Mouse (Mus musculus) hindlimb bud, embryonic 11.5 days (tissue): ENCODE measurements around the gene Lima1.
"Not testable (repeated sequence)": the region's sequence is repeated elsewhere in the genome, so short reads cannot be mapped to it uniquely, and the experiment has no call there.

ENCODE experiments used
- DNase-seq: peaks from one replicate; pipeline ENCODE4 v3.0.0-alpha.2; 2012; ENCODE audit warnings: low read depth, low spot score; ENCODE audit errors: extremely low spot score

Lima1 gene

DNA sequence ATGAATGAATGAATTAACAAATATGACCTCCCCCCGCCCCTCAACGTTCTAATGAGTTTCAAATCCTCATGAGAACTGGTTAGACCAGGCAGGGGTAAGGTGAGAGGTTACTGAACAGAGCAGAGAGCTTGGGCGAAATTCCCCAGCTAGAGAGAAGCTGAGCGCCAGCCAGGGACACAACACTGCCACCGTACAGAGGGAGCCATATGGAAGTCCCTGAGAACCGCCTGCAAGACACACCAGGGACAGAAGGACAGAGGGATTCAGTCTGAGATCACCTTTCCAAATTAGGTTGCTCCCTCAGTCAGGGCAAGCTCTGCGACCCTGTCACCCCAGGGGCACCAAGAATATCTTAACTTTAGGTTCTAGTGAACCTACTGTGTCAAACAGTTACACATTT is 37.7 kb downstream of the Lima1 start:
- DNase-seq = no peak

DNA sequence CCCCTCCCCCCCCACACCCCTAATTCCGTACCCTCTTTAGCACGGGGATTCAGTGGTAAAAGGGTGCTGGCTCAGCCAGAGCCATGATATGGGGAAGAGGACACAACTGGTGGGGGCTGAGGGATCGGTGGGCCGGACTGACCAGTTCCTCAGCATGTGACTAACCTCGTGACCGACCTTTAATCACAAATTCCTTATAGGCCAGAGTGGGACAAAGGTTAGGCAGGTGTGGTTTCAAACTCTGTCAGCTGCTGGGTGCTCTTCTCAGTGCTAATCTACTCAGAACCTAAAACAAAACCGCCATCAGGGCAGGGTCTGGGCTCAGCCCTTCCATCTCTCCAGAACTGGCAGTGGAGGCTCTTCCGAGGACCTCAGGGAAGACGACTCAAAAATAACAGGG is 40.1 kb downstream of the Lima1 start:
- no peak for DNase-seq

DNA sequence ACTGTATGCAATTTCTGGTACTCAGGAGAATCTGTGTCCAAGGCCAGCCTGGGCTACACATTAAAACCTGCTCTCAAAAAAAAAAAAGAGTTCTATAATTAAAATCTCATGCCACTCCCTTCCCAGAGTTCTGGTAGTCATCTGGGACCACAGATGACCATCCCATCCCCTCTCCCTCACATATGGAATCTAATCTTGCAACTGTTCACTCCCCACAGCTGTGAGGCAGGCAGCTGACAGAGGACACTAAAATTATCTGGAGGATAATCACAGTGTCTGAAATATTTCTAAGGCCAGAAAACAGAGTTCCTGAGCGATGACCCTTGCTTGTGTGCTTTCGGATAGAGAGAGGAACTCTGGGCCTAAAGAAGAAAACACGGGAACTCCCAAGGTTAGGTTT is 40.6 kb downstream of the Lima1 start:
- no peak for DNase-seq

DNA sequence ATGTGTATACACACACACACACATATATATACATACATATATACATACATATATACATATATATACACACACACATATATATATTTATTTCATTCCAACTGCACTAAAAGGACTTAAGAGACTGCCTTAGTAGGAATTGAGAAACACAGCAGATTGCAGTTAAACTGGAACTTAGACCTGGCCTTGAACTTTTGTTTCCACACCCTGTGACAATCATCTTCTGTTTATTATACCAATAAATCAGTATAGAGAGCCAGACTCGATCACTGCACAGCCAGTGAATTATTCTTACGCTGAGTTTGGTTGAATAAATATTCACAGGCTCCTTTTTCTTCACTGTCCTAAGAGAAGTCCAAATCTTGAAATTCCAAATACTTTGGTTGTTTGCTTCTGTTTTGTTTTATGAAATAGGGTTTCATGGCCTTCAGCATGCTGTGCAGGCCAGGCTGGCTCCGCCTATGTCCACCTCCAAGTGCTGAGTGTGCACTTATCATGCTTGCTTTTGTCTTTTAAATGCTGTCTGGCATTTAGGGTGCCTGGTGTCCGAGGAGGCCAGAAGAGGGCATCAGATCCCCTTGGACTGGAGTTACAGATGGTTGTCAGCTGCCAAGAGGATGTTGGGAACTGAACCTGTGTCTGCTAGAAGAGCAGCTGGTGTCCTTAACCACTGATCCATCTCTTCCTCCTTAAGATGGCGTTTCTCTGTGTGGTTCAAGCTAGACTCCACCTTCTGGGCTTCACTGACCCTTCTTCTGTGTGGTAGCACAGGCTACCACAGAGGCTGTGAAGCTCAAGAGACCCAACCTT is 41.4 kb downstream of the Lima1 start:
- DNase-seq = no peak

DNA sequence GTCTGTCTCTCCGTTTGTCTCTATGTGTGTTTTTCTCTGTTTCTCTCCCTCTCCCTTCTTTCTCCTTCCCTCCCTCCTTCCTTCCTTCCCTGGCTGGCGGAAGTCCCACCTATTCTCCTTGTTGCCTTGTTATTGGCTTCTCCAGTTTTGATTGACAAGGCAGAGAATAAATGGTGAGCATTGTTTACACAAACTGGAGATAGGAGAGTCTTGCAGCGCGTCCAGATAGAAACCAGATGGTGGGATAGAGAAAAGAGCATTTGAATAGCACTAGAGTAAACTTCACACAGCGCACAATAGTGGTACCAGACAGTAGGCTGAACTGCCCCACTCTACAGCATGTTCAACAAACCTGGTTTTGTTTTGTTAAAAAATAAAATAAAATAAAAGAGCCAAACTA is 43.7 kb downstream of the Lima1 start:
- no peak for DNase-seq

DNA sequence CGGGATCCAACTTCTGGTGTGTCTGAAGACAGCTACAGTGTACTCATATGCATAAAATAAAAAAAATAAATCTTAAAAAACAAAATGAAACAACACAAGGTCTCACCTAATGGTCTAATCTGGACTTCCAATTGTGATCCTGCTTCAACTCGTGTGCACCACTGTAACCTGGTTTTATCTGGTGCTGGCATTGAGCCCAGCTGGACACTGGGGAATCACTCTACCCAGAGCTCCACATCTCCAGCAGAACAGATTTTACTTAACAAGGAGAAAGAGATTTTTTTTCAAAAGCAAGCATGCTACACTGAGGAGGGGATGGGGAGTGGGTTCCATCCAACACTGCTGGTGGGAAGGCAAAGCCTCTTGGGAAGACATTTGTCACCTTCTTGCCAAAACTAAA is 47.2 kb downstream of the Lima1 start:
- no peak for DNase-seq

DNA sequence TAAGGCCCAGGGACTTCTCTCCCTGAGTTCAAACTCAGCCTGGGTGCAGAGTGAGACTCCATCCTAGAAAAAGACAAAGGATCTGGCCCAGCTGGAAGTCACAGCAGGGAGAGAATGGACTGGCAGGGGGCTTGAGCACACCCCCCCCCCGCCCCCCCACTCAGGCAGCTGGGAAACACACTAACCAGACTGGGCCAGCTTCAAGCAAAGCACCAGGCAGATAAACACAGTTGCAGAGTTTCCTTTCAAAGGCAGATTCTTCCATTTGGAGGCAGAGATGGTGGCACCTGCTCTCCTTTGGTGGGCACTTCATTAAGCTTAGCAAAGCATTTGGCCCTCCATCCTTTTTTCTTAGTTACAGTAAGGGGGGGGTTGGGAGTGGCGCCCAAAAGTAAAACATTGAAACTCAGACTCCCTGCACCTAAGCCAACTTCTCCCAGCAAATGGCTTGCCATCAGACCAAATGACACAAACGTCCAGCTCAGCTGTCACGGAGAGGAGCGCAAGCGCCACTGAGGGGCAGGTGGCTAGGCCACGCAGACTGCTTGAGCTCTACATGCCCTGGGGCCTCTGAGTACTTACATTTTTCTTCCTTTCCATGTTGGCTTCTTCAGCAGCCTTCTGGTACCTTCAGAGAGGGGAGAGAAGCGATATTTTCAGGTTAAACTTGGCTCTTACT is 48.9 kb downstream of the Lima1 start:
- DNase-seq = no peak

DNA sequence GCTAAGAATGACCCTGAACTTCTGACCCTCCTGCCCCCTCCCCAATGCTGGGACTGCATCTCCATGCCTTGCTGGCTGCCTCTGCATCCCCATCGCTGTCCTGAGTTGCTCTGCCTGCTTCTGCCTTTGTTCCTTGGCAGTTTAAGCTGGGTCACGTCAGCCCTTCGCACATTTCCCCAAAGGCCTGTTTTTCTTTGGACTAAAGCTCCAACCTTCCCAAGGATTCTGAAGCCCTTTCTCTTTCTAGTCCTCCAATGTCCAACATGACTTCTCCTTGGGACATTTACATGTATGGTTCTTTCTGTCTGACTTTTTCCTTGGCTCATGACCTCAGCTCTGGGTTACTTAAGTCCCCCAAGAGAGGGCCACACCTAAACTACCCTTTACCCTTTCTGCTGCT is 50.0 kb downstream of the Lima1 start:
- no peak for DNase-seq

DNA sequence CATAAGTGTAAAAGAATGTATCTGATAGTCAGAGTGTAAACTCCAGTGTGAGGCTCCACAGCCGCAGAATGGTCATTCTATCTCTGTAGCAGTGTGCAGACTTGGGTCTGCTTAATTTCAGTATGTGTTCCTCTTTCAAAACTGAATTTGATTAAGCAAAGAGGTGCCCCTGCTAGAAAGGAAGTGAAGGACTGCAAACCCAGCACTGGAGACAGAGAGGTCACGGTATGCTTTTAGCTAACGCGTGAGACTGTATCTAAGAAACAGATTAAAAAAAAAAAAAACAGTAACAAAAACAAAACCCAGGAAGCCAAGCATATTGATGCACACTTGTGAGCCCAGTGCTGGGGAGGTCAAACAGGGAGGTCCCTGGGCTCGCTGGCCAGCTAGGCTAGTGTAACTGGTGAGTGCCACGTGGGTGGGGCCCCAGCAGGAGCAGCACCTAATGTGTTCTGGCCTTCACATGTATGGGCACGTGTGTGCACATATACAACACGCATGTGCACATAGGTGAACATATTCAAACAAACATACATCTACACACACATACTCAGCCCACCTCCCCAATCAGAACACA is 51.8 kb downstream of the Lima1 start:
- no peak for DNase-seq

DNA sequence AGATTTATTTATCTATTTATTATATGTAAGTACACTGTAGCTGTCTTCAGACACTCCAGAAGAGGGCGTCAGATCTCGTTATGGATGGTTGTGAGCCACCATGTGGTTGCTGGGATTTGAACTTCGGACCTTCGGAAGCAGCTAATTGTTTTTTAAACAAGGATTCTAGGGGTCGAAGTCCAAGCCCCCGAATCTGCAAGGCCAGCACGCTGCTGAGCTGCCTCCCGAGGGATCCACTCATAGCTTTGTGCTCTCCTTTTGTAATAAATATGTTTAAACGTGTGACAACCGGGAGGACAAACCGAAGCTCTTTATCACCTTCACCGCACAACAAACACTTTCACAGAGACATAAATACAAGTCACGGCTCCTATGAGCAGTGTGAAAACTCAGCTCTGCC is 52.8 kb downstream of the Lima1 start:
- not testable (repeated sequence) for DNase-seq

DNA sequence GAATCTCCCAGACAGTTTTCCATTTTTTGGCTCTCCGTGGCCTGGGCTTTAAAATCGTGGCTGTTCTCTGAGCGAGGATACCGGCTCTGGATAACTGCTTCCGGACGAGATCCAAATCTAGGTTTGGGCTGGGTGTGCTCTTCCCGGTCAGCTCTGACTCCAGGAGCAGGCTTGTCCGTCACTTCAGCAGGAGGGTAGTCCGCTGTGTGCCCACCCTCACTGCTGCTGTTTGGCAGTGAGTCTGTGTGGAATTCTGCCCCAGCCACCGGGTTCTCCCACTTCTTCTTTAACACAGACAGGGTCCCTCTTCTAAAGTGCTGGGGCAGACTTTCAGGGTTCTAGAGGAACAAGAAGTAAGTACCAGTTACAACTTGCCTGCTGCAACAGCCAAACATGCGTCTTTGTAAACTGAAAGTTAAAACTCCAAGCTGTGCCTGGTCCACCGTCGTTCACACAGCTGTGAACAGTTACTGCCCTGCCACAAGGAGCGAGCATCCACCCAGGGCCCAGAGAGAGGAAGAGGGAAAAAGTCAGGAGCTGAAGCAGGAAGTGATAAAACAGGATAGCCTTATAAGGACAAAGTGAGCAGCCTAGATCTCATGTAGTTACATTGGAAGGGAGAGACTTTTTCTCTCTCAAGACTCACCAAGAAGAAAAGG is 55.5 kb downstream of the Lima1 start:
- DNase-seq = peak; percentile 46

DNA sequence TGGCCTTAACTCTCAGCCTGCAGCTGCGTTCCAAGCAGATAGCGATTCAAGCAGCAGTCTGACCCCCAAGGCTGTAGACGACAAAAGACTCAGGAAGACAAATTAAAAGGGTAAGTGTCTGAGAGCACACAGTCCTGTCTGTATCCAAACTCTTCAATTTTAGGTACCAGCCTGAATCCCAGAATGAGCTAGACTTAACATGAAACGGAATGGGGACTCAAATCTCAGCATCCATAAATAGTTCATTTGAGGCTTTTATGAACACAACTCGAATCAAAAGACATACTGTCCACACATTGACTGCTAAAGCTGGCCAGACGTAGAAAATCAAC is 56.2 kb downstream of the Lima1 start:
- no peak for DNase-seq

DNA sequence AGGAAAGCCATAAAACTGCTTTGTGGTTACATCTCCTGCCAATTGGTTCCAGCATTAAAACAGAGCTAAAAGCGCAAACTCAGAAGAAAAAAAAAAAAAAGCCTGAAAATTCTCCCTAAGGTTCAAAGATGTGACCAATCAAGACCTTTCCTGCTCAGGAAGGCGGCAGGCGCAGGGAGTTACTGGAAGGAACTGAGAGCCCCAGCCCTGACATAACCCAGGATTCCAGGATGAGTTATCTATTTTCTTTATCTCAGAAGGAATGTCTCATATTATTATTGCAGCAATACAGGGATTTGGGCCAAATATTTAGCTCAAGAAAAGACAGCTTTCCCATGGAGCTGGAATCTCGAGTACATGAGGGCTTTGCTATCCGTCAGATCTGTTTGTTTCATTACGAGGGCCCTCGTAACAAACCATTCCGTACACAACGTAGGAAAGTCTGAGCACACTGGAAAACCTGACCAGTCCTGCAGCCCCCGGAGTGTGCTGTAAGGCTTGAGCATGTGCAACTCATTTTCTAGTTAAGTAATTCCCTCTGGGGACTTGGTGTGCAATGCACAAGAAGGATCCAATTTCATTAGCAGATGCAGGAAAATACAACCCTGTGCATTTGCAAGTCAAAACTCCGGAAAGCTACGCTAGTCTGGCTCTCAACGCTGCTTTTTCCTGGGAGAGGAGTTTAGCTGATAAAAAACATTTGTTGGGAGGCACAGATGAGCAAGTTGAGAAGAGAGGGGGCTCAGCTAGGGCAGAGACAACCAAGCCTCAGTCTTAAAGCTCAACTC is 56.7 kb downstream of the Lima1 start:
- peak; percentile 88 for DNase-seq

DNA sequence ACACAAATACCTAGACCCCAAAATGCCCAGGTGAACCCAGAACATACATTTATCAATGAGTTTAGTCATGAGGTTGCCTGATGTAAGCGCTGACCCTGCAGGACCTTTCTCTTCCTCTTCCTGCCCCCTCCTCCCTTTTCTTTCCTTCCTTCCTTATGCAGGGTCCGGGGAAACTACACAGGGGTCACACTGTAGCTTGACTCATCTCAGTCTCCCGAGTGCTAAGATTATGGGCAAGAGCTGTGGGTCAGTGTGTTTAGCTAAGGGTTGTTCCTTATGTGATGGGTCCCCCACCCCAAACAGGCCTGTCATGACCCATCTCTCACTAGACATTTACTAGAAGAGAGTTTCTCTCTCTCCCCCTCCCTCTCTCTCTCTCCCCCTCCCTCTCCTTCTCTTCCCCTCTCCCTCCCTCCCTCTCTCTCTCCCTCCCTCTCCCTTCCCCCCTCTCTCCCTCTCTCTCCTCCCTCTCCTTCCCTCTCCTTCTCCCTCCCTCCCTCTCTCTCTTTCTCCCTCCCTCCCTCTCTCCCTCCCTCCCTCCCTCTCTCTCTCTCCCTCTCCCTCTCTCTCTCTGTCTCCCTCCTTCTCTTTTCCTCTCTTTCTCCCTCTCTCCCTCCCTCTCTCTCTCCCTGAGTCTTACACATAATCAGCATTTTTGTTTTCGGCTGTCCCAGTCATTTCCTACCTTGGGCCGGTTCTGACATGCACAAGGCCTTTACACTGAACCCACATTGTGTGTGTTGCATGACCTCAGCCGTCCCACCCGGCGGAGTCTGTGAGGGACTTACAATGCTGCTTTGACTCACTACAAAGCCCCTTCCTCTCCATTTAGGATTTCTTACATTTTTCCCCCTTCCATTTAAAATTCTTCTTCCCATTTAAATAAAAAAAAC is 57.7 kb downstream of the Lima1 start:
- DNase-seq = peak; percentile 42

DNA sequence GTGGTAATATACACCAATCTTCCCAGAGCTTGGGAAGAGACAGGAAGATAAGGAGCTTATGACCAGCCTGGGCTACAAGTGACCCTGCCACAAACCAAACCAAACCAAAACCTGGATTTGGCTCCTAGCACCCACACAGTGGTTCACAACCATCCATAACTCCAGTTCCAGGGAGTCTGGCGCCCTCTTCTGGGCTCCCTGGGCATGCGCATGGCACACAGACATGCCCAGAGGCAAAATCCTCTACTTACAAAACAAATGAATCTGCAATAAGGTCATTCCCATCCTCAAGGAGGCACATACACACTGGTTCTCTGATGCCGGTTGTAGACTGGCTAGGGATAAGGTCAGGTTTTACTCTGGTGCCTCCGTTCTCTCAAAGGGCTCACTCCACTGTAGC is 59.3 kb downstream of the Lima1 start:
- DNase-seq = no peak

DNA sequence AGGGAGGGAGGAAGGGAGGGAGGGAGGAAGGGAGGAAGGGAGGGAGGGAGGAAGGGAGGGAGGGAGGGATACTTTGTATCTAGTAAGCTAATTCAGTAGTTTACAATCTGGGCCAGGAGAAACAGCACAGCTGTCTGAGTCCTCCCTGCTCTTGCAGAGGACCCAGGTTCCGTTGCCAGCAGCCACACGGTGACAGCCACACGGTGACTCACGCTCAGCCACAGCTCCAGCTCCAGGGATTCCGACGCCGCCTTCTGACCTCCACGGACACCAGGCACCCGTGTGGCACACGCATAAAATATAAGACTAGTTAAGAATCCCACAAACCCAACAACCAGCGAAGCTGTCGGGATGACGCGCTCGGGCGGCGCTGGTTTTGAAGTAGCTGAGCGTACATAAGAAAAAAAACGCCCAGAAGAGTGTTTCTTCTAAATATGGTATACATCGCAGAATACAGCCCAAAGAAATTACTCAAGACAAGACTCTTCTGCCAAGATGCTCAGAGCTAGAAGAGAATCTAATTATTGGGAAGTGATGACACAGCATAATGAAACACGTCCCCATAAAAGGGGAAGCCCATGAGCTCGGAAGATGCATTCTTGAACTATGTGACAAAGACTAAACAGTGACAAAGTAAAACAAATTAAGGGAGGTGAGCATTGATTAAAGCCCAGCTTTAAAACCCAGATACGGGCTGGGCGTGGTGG is 60.5 kb downstream of the Lima1 start:
- no peak for DNase-seq

DNA sequence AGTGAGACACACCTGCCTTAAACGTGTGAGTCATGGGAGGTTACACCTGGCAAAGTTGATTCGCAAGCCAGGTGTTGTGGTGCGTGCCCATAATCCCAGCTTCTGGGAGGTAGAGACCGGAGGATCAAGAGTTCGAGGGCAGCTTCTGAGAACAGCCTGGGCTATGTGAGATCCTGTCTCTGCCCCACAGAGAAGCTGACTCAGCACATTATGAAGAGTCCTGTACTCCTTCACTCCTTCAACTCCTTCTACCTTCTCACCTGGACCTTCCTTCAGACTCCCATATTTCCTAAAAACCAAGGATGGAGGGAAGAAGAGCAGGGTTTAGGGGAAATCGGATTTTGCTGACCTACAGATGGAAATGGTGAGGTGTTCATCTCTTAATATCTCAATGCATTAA is 61.6 kb downstream of the Lima1 start:
- DNase-seq = no peak

DNA sequence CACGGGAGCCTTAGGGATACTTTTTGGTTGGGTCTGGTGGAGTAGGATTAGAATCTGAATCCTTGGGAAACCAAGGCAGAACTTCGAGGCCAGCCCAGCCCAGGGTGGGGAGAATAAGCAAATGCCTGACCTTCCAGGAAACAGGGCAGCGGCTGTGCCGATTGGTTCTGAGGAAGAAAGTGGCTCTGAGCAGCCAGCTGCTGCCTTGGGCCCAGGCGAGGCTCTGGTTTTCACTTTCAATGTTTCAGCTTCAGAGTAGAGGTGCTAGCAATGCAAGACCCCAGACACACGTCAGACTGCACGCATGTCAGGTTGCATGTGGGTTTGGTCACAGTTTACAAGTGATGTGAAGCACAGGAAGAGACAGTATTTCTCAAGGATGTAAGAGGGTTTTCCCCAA is 63.2 kb downstream of the Lima1 start:
- no peak for DNase-seq
